Mouse (Mus musculus) lung, embryonic 14.5 days (tissue): ENCODE measurements around the gene Ss18l2. TPM values are rescaled to one million over a fixed set of nuclear protein-coding genes. Genes with fewer than 3 reads are reported as not detected.
A peak's percentile ranks its signal among the peaks of the same experiment; 100 is the strongest.

ENCODE experiments used
- ATAC-seq: fragments of 200-750 bp; cut with Nextera tagmentation; 2 replicates; pipeline ENCODE4 v1.8.0; 2017; ENCODE audit warnings: mild to moderate bottlenecking, moderate TSS enrichment, moderate library complexity; ENCODE audit not compliant: insufficient read depth
- DNase-seq: peaks from one replicate; pipeline ENCODE4 v3.0.0-alpha.2; 2015
- H3K27ac ChIP-seq: fragments of 300-500 bp; sonication (generic); 2 replicates; pipeline ENCODE4 v1.5.1; 2014; ENCODE audit warnings: low read depth, mild to moderate bottlenecking, moderate library complexity
- H3K27me3 ChIP-seq: fragments of 300-500 bp; sonication (generic); 2 replicates; pipeline ENCODE4 v1.6.1; 2014; ENCODE audit warnings: low read length, control low read depth; ENCODE audit not compliant: insufficient read depth
- H3K36me3 ChIP-seq: fragments of 300-500 bp; sonication (generic); 2 replicates; pipeline ENCODE4 v1.6.1; 2014; ENCODE audit warnings: control low read depth; ENCODE audit not compliant: insufficient read depth
- H3K4me1 ChIP-seq: fragments of 300-500 bp; sonication (generic); 2 replicates; pipeline ENCODE4 v1.6.1; 2014; ENCODE audit warnings: antibody characterized with exemption, control low read depth; ENCODE audit not compliant: insufficient read depth
- H3K4me2 ChIP-seq: fragments of 300-500 bp; sonication (generic); 2 replicates; pipeline ENCODE4 v1.6.1; 2014; ENCODE audit warnings: mild to moderate bottlenecking
- H3K4me3 ChIP-seq: fragments of 300-500 bp; sonication (generic); 2 replicates; pipeline ENCODE4 v1.5.1; 2014; ENCODE audit warnings: low read depth, low read length
- H3K9ac ChIP-seq: fragments of 300-500 bp; sonication (generic); 2 replicates; pipeline ENCODE4 v1.6.1; 2014
- H3K9me3 ChIP-seq: fragments of 300-500 bp; sonication (generic); 2 replicates; pipeline ENCODE4 v1.6.1; 2016; ENCODE audit warnings: low read depth, low read length, control low read depth
- CTCF ChIP-seq: IDR thresholded peaks from 2 replicates; pipeline ENCODE4 v1.5.1; 2016; ENCODE audit warnings: antibody characterized with exemption, low read depth
- WGBS: fragments of 180-500 bp; shearing (Covaris S2); extraction: QIAGEN DNeasy Blood & Tissue Kit; methylation state at CpG from one replicate; pipeline ENCODE4 v1.1.7; 2014; 5-methylcytosine and 5-hydroxymethylcytosine counted together
- polyA plus RNA-seq: library from polyadenylated mRNA; unstranded; fragments of >200 nt; fragmentation: Nextera tagmentation; extraction: Ambion mirVana; gene quantifications from 2 replicates; pipeline ENCODE4 v1.2.1, GENCODE M21; 2014

Gene Ss18l2
- polyA plus RNA-seq, 1 experiment from 2014 or later, result 109 TPM

- Histone ChIP-seq H3K4me3 (no peak overlapping the region), H3K4me1 (peaks cover 8% of the 10 kb centered on the region; the same call in 1 of the 2 replicates), H3K27me3 (no peaks in the 10 kb centered on the region), H3K27ac (no peak overlapping the region), H3K4me2 (no peak overlapping the region), H3K9ac (no peak overlapping the region), H3K36me3 (peaks cover 18% of the 10 kb centered on the region; the same call in 1 of the 2 replicates), H3K9me3 (no peaks in the 10 kb centered on the region)
- no peak for DNase-seq
- TF ChIP-seq CTCF, result peak; percentile 7; the same call in 1 of the 2 replicates
- ATAC-seq, result no peak
- WGBS, result 72% methylated on average over 18 of the region's 18 CpGs
These were observed 28.0 kb upstream of the Ss18l2 start for GRCm38 (mm10) chr9:121682037-121682680.

- Histone ChIP-seq H3K9me3 (no peaks in the 10 kb centered on the region), H3K27me3 (no peaks in the 10 kb centered on the region), H3K27ac (no peak overlapping the region), H3K4me1 (no peaks in the 10 kb centered on the region), H3K36me3 (peaks cover 30% of the 10 kb centered on the region), H3K9ac (no peak overlapping the region), H3K4me2 (no peak overlapping the region), H3K4me3 (no peak overlapping the region)
- TF ChIP-seq CTCF, result no peak
- DNase-seq, result no peak
- no peak for ATAC-seq
- 71% methylated on average over 7 of the region's 7 CpGs for WGBS
These were observed 25.4 kb upstream of the Ss18l2 start for GRCm38 (mm10) chr9:121684702-121685101.

GRCm38 (mm10) chr9:121690200-121690651 is 19.9 kb upstream of the Ss18l2 start:
- DNase-seq, result no peak
- TF ChIP-seq CTCF, result no peak
- ATAC-seq, result no peak
- Histone ChIP-seq H3K4me3 (no peak overlapping the region), H3K27ac (no peak overlapping the region), H3K27me3 (no peaks in the 10 kb centered on the region), H3K9ac (no peak overlapping the region), H3K4me2 (no peak overlapping the region), H3K36me3 (peaks cover 37% of the 10 kb centered on the region), H3K9me3 (no peaks in the 10 kb centered on the region), H3K4me1 (no peaks in the 10 kb centered on the region)
- 68% methylated on average over 15 of the region's 15 CpGs for WGBS

GRCm38 (mm10) chr9:121690734-121691133 is 19.4 kb upstream of the Ss18l2 start:
- no peaks in the 10 kb centered on the region for H3K27me3 ChIP-seq
- H3K4me1 ChIP-seq, result no peaks in the 10 kb centered on the region
- DNase-seq (no peak), ATAC-seq (no peak)
- no peak overlapping the region for H3K4me3 ChIP-seq
- TF ChIP-seq CTCF, result no peak
- H3K36me3 ChIP-seq, result peaks cover 35% of the 10 kb centered on the region
- no peak overlapping the region for H3K27ac ChIP-seq
- H3K9me3 ChIP-seq, result no peaks in the 10 kb centered on the region
- no peak overlapping the region for H3K4me2 ChIP-seq
- no peak overlapping the region for H3K9ac ChIP-seq
- WGBS, result 86% methylated on average over 7 of the region's 7 CpGs

- peaks cover 21% of the 10 kb centered on the region for H3K36me3 ChIP-seq
- TF ChIP-seq CTCF, result no peak
- no peaks in the 10 kb centered on the region for H3K4me1 ChIP-seq
- H3K4me2 ChIP-seq, result no peak overlapping the region
- H3K9me3 ChIP-seq, result no peaks in the 10 kb centered on the region
- no peak overlapping the region for H3K9ac ChIP-seq
- no peak for DNase-seq
- no peaks in the 10 kb centered on the region for H3K27me3 ChIP-seq
- H3K4me3 ChIP-seq, result no peak overlapping the region
- no peak for ATAC-seq
- whole genome bisulfite sequencing, result 60% methylated on average over 12 of the region's 12 CpGs
- no peak overlapping the region for H3K27ac ChIP-seq
These were observed 15.4 kb upstream of the Ss18l2 start for GRCm38 (mm10) chr9:121694736-121695135.

- Histone ChIP-seq H3K4me1 (no peaks in the 10 kb centered on the region), H3K4me2 (no peak overlapping the region), H3K27me3 (no peaks in the 10 kb centered on the region), H3K27ac (no peak overlapping the region), H3K36me3 (peaks cover 16% of the 10 kb centered on the region; the same call in 1 of the 2 replicates), H3K9ac (no peak overlapping the region), H3K4me3 (no peak overlapping the region), H3K9me3 (no peaks in the 10 kb centered on the region)
- TF ChIP-seq CTCF, result no peak
- DNase-seq (peak; percentile 47), ATAC-seq (peak; percentile 64)
- 74% methylated on average over 9 of the region's 9 CpGs for WGBS
These were observed 13.5 kb upstream of the Ss18l2 start for GRCm38 (mm10) chr9:121696626-121697025.

- ATAC-seq (peak; percentile 69), DNase-seq (peak; percentile 45)
- no peaks in the 10 kb centered on the region for H3K27me3 ChIP-seq
- no peak overlapping the region for H3K9ac ChIP-seq
- H3K4me1 ChIP-seq, result no peaks in the 10 kb centered on the region
- peak; percentile 99 for TF ChIP-seq CTCF
- no peak overlapping the region for H3K4me3 ChIP-seq
- no peak overlapping the region; the same call in 1 of the 2 replicates for H3K27ac ChIP-seq
- no peak overlapping the region for H3K4me2 ChIP-seq
- WGBS, result 92% methylated on average over 1 of the region's 1 CpGs
- 0 out of 2 replicates have a peak, but pooled peaks cover 10% of the 10 kb centered on the region for H3K36me3 ChIP-seq
- H3K9me3 ChIP-seq, result no peaks in the 10 kb centered on the region
These were observed 12.7 kb upstream of the Ss18l2 start for GRCm38 (mm10) chr9:121697150-121698049.
